Mouse (Mus musculus) c-Kit-positive CD71-positive TER-119-positive erythroid progenitor cells, embryonic 14.5 days (primary cell): Measurements from ENCODE around the gene Ofd1.

Experiments used
- DNase-seq: peaks from one replicate; pipeline ENCODE4 v3.0.0-alpha.2; 2013; ENCODE audit warnings: low spot score

Ofd1 gene

GRCm38 (mm10) chrX:166359927-166360440 lies 80.5 kb downstream of the Ofd1 start:
- no peak for DNase-seq

GRCm38 (mm10) chrX:166358955-166359354 lies 81.5 kb downstream of the Ofd1 start:
- DNase-seq: no peak

GRCm38 (mm10) chrX:166356276-166356675 lies 84.2 kb downstream of the Ofd1 start:
- no peak for DNase-seq

GRCm38 (mm10) chrX:166354913-166355312 lies 85.6 kb downstream of the Ofd1 start:
- DNase-seq: no peak

DNA sequence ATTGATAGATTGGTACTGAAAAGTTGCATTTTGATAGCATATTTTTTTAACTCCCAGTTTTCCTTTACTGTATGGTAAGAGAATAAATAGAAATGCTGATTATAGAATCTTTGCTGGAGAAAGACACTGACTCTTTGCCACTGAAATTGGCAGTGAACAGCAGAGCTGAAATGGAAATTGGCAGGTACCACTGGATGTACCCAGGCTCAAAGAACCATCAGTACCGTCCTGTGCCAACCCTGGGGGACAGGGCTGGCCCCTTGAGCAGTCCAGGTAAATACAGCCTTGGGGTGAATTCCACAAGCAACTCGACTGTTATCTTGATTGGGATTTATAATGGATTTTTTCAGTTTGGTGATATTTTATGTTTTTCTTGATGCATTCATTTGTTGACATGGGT lies 87.1 kb downstream of the Ofd1 start:
- no peak for DNase-seq

DNA sequence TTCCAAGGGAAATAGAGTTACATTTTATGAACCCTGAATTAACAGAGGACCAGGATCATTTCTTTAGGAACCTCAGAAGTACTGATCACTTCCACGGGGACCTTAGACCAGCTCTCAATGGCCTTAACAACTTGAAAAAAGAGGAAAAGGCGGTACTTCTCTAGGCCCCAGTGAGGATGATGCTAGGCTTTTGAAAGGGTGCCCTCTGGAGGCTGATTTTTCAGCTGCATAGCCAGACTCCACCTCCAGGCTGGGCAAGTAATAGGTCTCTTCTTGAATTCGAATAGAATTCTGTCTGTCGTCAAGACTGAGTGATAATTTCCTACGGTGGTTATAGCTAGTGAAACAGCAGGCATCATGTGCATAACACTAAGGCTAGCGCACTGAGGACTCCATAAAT lies 88.7 kb downstream of the Ofd1 start:
- DNase-seq: peak; percentile 6

- no peak for DNase-seq
Observed at GRCm38 (mm10) chrX:166348634-166349033, 91.9 kb downstream of the Ofd1 start.

GRCm38 (mm10) chrX:166348086-166348485 lies 92.4 kb downstream of the Ofd1 start:
- no peak for DNase-seq

DNA sequence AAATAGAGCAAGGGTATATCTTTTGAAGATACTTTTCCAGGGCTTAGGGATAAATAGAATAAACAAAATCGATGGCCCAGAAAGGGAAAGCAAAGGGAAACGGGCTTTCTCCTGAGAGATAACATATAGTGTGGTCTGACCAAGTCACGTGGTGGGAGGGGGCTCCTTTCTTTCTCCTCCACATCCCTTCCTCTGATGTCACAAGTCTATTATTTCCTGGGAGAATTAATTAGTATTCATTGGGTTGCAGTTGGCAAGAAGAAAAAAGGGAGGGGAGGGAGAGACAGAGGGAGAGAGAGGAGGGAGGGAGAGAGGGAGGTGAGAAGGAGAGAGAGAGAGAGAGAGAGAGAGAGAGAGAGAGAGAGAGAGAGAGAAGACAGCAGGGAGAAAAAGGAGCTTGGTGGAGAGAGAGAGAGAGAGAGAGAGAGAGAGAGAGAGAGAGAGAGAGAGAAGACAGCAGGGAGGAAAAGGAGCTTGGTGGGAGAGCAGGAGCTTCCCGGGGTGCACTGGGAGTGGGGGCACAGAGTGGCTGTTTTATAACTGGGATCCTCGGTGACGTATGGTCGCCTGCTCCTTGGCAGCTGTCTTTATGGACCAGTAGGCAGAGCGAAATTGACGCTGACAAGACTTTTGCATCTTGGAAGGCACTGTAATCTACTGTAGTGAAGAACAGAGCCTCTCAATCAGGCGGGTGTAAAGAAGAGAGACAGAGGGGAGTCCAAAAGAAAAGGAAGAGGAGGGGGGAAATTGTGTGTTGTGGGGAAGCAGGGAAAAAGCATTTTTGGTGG lies 96.1 kb downstream of the Ofd1 start:
- DNase-seq: no peak

GRCm38 (mm10) chrX:166341795-166342194 lies 98.7 kb downstream of the Ofd1 start:
- DNase-seq: no peak
